Mouse (Mus musculus): ENCODE results near the gene Slc26a6. TPM values are rescaled to one million over a fixed set of nuclear protein-coding genes. Genes with fewer than 3 reads are reported as not detected.

Slc26a6 gene
- total RNA-seq (2014; fragmentation: Nextera tagmentation), result 5.7 and 5.8 TPM in 2 replicates
- total RNA-seq (2017), result 0.30 and 1.4 TPM in 2 replicates

DNA sequence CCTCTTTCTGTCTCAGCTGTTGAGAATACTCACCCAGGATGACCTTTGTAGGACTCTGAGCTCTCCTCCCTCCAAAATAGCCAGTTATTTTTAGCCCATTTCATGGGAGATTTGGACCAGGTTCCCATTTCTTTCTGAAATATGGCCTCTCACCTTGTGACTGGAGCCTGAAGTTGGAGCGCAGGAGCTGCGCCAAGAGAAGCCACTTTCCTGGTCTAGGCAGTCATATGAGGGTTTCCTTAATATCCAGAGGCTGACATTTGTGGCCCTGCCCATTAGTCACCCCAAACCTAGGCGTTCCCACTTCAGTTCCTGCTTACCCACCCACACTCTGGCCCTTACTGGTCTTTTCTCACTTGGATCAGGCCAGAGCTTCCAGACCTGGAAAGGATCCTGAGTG lies at the start of gene Slc26a6:
TSS of gene Slc26a6 (plus strand) at position 308 of the 400 bp plus-strand sequence.
- ATAC-seq (replicated peaks; ENCODE audit: low FRiP score, low TSS enrichment, poor library complexity, severe bottlenecking), result no peak

- peak; percentile 75 for ATAC-seq (replicated peaks; ENCODE audit: low FRiP score, low TSS enrichment, poor library complexity, severe bottlenecking)
These were observed 47.3 kb upstream of the Slc26a6 start for GRCm38 (mm10) chr9:108805768-108806167.

GRCm38 (mm10) chr9:108806379-108806778 lies 46.7 kb upstream of the Slc26a6 start:
- no peak for ATAC-seq (replicated peaks; ENCODE audit: low FRiP score, low TSS enrichment, poor library complexity, severe bottlenecking)

DNA sequence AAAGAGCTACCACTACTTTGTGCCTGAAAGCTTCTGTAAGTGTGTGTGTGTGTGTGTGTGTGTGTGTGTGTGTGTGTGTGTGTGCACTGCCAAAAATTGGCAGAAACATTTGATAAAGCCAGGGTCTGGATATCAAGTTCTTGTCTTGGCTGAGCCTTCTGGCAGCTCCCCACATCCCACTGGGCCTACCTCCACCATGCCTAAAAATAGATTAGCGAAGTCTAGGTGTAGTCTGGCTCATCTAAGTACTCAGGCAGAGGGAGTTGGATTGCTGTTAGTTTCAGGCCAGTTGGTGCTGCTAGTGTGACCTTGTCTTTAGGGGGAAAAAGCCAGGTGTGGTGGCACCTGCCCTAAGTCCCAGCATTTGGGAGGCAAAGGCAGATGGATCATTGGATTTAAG lies 46.3 kb upstream of the Slc26a6 start:
- ATAC-seq (replicated peaks; ENCODE audit: low FRiP score, low TSS enrichment, poor library complexity, severe bottlenecking), result peak; percentile 53

- ATAC-seq (replicated peaks; ENCODE audit: low FRiP score, low TSS enrichment, poor library complexity, severe bottlenecking), result peak; percentile 55
These were observed 45.4 kb upstream of the Slc26a6 start for GRCm38 (mm10) chr9:108807674-108808073.

GRCm38 (mm10) chr9:108808163-108808665 lies 44.9 kb upstream of the Slc26a6 start, which contains the start of gene Nckipsd:
Gene Nckipsd (plus strand): TSS chr9:108808368.
- peak; percentile 63 for ATAC-seq (replicated peaks; ENCODE audit: low FRiP score, low TSS enrichment, poor library complexity, severe bottlenecking)

GRCm38 (mm10) chr9:108809188-108809587 lies 43.9 kb upstream of the Slc26a6 start:
- no peak for ATAC-seq (replicated peaks; ENCODE audit: low FRiP score, low TSS enrichment, poor library complexity, severe bottlenecking)

DNA sequence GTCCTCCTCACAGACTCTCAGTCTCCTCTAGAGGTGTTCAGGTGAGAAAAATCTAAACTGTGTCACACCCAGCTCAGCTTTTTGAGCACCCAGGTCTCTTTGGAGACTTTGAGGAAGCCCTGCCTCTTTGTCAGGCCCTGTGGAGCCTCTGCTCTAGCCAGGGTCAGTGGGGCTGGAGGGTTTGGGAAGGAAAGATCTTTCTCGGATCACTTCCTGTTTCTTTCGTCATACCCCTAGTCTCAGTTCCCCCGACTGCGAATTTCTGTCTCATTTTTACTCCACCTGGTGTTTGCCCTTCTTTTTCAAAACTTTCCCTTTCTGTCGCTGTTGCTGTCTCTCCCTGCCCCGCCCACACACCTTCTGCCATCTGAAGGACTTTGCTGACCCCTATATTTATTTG lies 43.4 kb upstream of the Slc26a6 start:
- ATAC-seq (replicated peaks; ENCODE audit: low FRiP score, low TSS enrichment, poor library complexity, severe bottlenecking), result no peak

DNA sequence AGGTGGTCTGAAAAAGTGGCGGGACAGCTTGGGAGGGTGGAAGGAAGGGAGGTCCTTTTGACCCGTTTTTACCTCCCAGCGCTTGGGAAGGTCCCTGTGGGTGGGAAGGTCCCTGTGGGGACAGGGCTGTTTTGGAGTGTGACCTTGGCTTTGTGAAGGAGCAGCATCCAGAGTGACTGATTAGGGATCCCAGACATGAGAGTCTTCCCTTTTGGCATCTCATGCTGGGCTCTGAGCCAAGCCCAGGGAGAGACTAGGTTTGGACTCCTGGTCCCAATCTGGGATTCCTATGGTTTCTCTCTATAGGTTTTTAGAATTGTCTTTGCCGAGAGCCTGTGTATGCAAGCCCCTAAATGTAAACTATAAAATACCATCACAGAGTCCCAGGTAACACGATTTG lies 42.6 kb upstream of the Slc26a6 start:
- ATAC-seq (replicated peaks; ENCODE audit: low FRiP score, low TSS enrichment, poor library complexity, severe bottlenecking), result no peak

DNA sequence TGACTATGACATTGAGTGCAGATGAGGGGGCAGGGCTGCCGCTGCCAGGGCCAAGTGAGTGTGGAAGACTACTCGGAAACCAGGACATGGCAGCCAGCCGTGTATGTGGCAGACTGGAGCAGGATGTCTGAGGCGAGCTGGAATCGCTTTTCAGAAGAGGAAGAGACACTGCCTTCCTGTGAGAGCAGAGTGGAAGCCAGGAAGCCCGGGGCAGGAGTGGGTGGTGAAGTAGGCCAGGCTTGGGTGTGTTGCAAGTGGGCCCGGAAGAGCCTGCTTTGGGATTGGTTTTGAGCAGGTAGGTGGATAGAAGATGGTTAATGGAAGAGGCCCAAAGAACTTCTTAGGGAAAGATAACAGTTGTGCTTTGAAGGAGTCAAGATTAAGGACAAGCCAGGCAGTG lies 37.5 kb upstream of the Slc26a6 start:
- ATAC-seq (replicated peaks; ENCODE audit: low FRiP score, low TSS enrichment, poor library complexity, severe bottlenecking), result no peak

GRCm38 (mm10) chr9:108819495-108819894 lies 33.6 kb upstream of the Slc26a6 start:
- ATAC-seq (replicated peaks; ENCODE audit: low FRiP score, low TSS enrichment, poor library complexity, severe bottlenecking), result peak; percentile 66

DNA sequence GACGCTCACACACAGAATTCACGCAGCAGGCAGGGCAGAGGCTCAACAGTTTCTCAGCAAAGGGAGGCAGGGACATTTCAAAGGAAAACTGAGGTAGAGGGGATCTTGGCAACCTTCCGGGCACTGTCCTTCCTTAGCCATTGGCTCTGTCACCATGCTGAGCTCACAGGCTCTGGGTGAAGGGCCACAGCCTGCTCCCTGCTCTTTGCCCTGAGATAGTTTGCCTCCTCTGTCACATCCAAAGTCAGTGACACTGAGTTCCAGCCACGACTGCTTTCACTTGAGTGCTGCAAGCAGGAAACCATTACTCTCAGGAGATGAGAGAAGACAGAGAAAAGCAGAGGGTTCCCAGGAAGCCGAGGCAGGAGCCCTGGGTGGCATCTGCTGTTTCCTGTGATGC lies 33.0 kb upstream of the Slc26a6 start:
- no peak for ATAC-seq (replicated peaks; ENCODE audit: low FRiP score, low TSS enrichment, poor library complexity, severe bottlenecking)

DNA sequence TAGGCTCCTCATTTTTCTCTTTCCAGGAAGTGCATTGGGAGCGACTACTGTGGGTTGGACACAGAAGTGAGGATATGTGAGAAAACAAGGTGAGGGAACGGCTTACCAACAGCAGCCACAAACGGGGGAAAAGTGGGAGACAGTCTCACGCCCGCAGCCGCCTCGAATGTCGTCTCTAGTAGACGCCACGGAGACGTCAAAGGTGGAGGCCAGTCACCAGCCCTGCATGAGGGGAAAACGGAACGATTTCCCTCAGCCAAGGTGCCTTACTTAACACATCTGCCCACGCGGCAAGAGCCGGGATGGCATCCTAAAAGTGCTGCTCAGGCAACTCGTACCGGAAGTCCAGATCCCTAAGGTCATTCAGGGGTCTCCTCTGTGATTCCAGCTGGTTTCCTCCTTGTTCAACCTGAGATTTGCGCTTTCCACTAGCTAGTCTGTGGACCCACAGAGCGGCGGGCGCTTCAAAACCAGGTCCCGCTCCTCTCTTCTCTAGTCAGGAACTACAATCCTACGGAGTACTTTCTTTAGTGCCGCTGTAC lies 28.9 kb upstream of the Slc26a6 start:
- ATAC-seq (replicated peaks; ENCODE audit: low FRiP score, low TSS enrichment, poor library complexity, severe bottlenecking), result no peak

DNA sequence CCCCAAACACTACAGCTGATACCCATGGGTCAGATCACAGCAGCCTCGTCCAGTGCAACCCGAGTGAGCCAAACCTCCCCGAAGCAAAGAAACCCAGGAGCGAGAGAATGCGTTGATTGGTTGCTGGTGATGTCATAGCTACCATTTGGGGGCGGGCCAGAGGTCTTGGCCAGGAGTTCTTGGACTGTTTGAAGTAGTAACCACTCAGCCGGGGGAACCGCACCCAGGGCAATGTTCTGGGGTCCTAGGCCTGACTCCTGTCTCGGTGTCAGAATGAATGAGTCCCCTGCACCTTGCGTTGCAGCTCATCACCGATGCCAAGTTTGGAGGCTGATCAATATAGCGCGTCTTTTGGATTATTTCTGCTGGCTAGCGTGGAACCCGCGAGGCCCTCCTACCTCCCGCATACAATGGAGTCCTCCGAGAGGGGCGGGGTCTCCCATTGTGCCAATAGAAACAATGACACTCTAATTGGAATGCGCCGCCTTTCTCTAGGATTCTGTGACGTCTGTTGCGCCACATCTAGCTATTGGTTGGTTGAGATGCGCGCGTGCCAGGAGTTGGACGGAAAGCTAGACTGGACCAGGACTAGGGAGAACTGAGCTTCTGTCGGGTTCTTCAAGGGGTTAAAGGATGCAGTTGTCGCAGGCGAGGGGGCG lies 28.2 kb upstream of the Slc26a6 start:
- ATAC-seq (replicated peaks; ENCODE audit: low FRiP score, low TSS enrichment, poor library complexity, severe bottlenecking), result no peak

DNA sequence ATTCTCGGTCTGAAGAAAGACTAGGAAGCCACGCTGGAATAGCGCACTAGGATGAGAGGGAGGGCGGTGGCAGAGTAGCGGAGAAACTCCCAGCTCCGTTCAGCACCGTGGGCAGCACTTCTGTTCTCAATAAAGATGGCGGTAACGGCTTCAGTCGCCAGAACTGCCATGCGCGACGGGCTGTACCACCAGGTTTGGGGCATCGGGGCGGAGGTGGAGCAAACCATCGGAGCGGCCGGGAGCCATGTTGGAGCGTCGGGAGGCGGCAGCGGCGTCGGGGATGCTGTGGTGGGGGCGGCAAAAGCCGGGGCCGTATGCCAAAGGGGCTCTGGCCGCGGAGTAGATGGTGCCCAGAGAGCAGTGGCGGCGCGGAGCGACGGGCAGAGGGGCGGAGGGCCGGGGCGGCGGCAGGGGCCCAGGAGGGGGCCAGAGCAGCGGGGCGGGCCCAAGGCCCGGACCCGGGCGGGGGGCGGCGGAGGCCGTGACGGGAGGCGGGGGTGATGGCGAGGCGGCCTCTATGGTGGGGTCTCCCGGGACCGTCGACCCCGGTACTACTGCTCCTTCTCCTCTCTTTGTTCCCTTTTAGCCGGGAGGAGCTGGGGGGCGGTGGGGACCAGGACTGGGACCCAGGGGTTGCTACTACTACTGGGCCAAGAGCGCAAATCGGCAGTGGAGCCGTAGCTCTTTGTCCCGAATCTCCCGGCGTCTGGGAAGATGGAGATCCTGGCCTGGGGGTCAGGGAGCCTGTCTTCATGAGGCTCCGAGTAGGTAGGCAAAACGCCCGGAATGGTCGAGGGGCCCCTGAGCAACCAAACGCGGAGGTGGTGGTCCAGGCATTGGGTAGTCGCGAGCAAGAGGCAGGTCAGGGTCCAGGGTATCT lies 27.0 kb upstream of the Slc26a6 start, which contains the start of gene Celsr3:
TSS of gene Celsr3 (plus strand) at position 501 of the 880 bp plus-strand sequence.
- peak; percentile 64 for ATAC-seq (replicated peaks; ENCODE audit: low FRiP score, low TSS enrichment, poor library complexity, severe bottlenecking)

- ATAC-seq (replicated peaks; ENCODE audit: low FRiP score, low TSS enrichment, poor library complexity, severe bottlenecking), result peak; percentile 47
These were observed 26.3 kb upstream of the Slc26a6 start for GRCm38 (mm10) chr9:108826700-108827340.

- ATAC-seq (replicated peaks; ENCODE audit: low FRiP score, low TSS enrichment, poor library complexity, severe bottlenecking), result peak; percentile 2; the same call in 1 of the 2 replicates
These were observed 25.6 kb upstream of the Slc26a6 start for GRCm38 (mm10) chr9:108827454-108827853.

DNA sequence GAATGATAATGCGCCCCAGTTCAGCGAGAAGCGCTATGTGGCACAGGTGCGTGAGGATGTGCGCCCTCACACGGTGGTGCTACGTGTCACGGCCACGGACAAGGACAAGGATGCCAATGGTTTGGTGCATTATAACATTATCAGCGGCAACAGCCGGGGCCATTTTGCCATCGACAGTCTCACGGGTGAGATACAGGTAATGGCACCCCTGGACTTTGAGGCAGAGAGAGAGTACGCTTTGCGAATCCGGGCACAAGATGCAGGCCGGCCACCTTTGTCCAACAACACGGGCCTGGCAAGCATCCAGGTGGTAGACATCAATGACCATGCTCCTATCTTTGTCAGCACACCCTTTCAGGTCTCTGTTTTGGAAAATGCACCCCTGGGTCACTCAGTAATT lies 25.2 kb upstream of the Slc26a6 start:
- no peak for ATAC-seq (replicated peaks; ENCODE audit: low FRiP score, low TSS enrichment, poor library complexity, severe bottlenecking)

GRCm38 (mm10) chr9:108831637-108832036 lies 21.4 kb upstream of the Slc26a6 start:
- 0 out of 2 replicates have a peak, but pooled peaks have one; percentile 5 for ATAC-seq (replicated peaks; ENCODE audit: low FRiP score, low TSS enrichment, poor library complexity, severe bottlenecking)

Measured in megakaryocyte-erythroid progenitor cell, adult 5-6 weeks (primary cell).